Mouse (Mus musculus): ENCODE data around the gene Fam84b.

Fam84b gene

GRCm38 (mm10) chr15:60833476-60834218 is 19.9 kb downstream of the Fam84b start:
- no peak for DNase-seq (ENCODE audit: low spot score in 2 of 2)

- DNase-seq (ENCODE audit: low spot score in 2 of 2) = no peak
Measured at GRCm38 (mm10) chr15:60832586-60832985, 21.0 kb downstream of the Fam84b start.

- no peak for DNase-seq (ENCODE audit: low spot score in 2 of 2)
Measured at GRCm38 (mm10) chr15:60826226-60826625, 27.4 kb downstream of the Fam84b start.

- DNase-seq (ENCODE audit: low spot score in 2 of 2) = peak; percentile 79 to 85
Measured at GRCm38 (mm10) chr15:60824751-60825227, 28.8 kb downstream of the Fam84b start.

GRCm38 (mm10) chr15:60823870-60824709 is 29.5 kb downstream of the Fam84b start:
- peak; percentile 17 to 25 for DNase-seq (ENCODE audit: low spot score in 2 of 2)

- DNase-seq (ENCODE audit: low spot score in 2 of 2) = peak in 1 of 2 experiments; percentile 24
Measured at GRCm38 (mm10) chr15:60823620-60823869, 30.0 kb downstream of the Fam84b start.

GRCm38 (mm10) chr15:60822803-60823619 is 30.6 kb downstream of the Fam84b start:
- DNase-seq (ENCODE audit: low spot score in 2 of 2) = peak; percentile 42 to 45

- no peak for DNase-seq (ENCODE audit: low spot score in 2 of 2)
Measured at GRCm38 (mm10) chr15:60822101-60822802, 31.3 kb downstream of the Fam84b start.

GRCm38 (mm10) chr15:60818500-60818899 is 35.1 kb downstream of the Fam84b start:
- DNase-seq (ENCODE audit: low spot score in 2 of 2) = no peak

GRCm38 (mm10) chr15:60816478-60816877 is 37.1 kb downstream of the Fam84b start:
- no peak for DNase-seq (ENCODE audit: low spot score in 2 of 2)

- DNase-seq (ENCODE audit: low spot score in 2 of 2) = no peak
Measured at GRCm38 (mm10) chr15:60814542-60814941, 39.0 kb downstream of the Fam84b start.

GRCm38 (mm10) chr15:60793041-60793673 is 60.4 kb downstream of the Fam84b start:
- no peak for DNase-seq (ENCODE audit: low spot score in 2 of 2)

GRCm38 (mm10) chr15:60789084-60789483 is 64.5 kb downstream of the Fam84b start:
- DNase-seq (ENCODE audit: low spot score in 2 of 2) = no peak

- DNase-seq (ENCODE audit: low spot score in 2 of 2) = no peak
Measured at GRCm38 (mm10) chr15:60783761-60784160, 69.8 kb downstream of the Fam84b start.

GRCm38 (mm10) chr15:60779531-60779973 is 74.0 kb downstream of the Fam84b start:
- DNase-seq (ENCODE audit: low spot score in 2 of 2) = no peak

GRCm38 (mm10) chr15:60779063-60779462 is 74.5 kb downstream of the Fam84b start:
- DNase-seq (ENCODE audit: low spot score in 2 of 2) = no peak

Measured in natural killer cell, adult 2 months (primary cell).